Mouse (Mus musculus) C2C12 (cell line): ENCODE data around the gene Slc39a11. TPM values are rescaled to one million over a fixed set of nuclear protein-coding genes. Genes with fewer than 3 reads are reported as not detected.

Experiments
- H3K27me3 ChIP-seq: one replicate; pipeline ENCODE4 v1.6.1; 2011; ENCODE audit not compliant: control insufficient read depth, insufficient read depth, insufficient read length
- H3K36me3 ChIP-seq: one replicate; pipeline ENCODE4 v1.6.1; 2011; ENCODE audit not compliant: control insufficient read depth, insufficient read depth
- H3K4me3 ChIP-seq: one replicate; pipeline ENCODE4 v1.5.1; 2011; ENCODE audit warnings: mild to moderate bottlenecking, control low read depth; ENCODE audit not compliant: poor library complexity, insufficient read depth, severe bottlenecking
- H3K79me2 ChIP-seq: one replicate; pipeline ENCODE4 v1.6.1; 2011; ENCODE audit not compliant: control insufficient read depth, insufficient read depth
- H3K79me3 ChIP-seq: one replicate; pipeline ENCODE4 v1.6.1; 2011; ENCODE audit warnings: low read depth, control low read depth
- H3ac ChIP-seq: one replicate; pipeline ENCODE3; 2011; ENCODE audit warnings: low read depth; ENCODE audit not compliant: control insufficient read depth, insufficient read length
- CEBPB ChIP-seq: IDR thresholded peaks from one replicate; pipeline ENCODE4 v1.6.1; 2011; ENCODE audit warnings: low read depth, mild to moderate bottlenecking, control low read depth, moderate library complexity
- CTCF ChIP-seq: IDR thresholded peaks from one replicate; pipeline ENCODE4 v1.5.1; 2011; ENCODE audit not compliant: control insufficient read depth, insufficient read depth, insufficient read length
- FOSL1 ChIP-seq: IDR thresholded peaks from one replicate; pipeline ENCODE4 v1.8.0; 2011; ENCODE audit warnings: mild to moderate bottlenecking, low read length; ENCODE audit not compliant: poor library complexity, insufficient read depth, severe bottlenecking
- MAX ChIP-seq: IDR thresholded peaks from one replicate; pipeline ENCODE4 v1.6.1; 2011; ENCODE audit warnings: mild to moderate bottlenecking, control low read depth
- MYOD1 ChIP-seq: IDR thresholded peaks from one replicate; pipeline ENCODE4 v1.6.1; 2011; ENCODE audit warnings: low read depth; ENCODE audit not compliant: control insufficient read depth, insufficient read length
- MYOG ChIP-seq: IDR thresholded peaks from one replicate; pipeline ENCODE4 v1.6.1; 2011; ENCODE audit not compliant: control insufficient read depth, insufficient read length; ENCODE audit errors: extremely low read depth
- USF1 ChIP-seq: IDR thresholded peaks from one replicate; pipeline ENCODE4 v1.6.1; 2011; ENCODE audit warnings: low read depth, mild to moderate bottlenecking, control low read depth, moderate library complexity
- polyA plus RNA-seq: library from polyadenylated mRNA; unstranded; fragments of >200 nt; fragmentation: generic; extraction: Trizol; gene quantifications from one replicate; pipeline ENCODE4 v1.2.1, GENCODE M21; 2012; ENCODE audit warnings: missing spikeins

Gene Slc39a11
- polyA plus RNA-seq, 1 experiment = 10.0 TPM

DNA sequence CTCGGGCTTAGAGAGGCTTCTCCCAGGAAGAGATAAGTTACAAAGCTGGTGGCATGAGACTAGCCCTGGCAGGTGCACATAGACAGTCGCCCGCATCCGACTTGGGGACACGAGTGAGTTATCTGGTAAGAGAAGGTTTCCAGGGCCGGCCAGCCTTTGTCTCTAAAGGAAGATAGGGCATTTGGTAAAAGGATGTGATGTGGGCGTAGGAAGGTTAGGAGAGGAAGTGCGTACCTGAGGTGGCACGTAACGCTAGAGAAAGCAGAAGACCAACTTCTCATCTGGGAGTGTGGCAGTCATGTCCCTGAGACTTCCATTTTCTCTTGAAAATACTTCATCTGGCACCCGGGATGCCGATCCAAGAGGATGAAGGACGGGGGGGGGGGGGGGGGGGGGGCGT is 441.9 kb downstream of the Slc39a11 start:
- no peak overlapping the region for H3K4me3 ChIP-seq
- no peak overlapping the region for H3ac ChIP-seq
- no peaks in the 10 kb centered on the region for H3K27me3 ChIP-seq
- TF ChIP-seq CEBPB (no peak), MYOG (no peak), USF1 (no peak), CTCF (no peak), MAX (no peak), FOSL1 (no peak), MYOD1 (no peak)
- H3K79me3 ChIP-seq = no peaks in the 10 kb centered on the region
- no peaks in the 10 kb centered on the region for H3K79me2 ChIP-seq
- no peaks in the 10 kb centered on the region for H3K36me3 ChIP-seq

DNA sequence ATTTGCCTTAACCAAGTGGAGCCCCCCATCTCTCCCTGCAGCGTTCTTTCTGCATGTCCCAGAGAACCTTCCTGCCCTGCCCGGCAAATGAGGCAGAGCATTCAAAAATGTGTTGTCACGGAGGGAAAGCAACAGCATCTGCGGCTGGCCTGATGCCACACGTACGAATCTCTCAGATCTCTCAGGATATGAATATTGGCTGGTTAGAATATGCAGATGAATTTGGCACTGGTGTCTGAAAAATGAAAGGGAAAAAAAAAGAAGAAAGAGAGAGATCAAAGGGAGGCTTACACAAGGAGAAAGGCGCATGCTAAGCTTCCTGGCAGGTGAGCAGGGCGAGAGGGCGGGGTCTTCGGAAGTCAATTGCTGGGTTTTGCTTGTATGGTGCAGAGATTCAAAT is 443.8 kb downstream of the Slc39a11 start:
- Histone ChIP-seq H3K36me3 (no peaks in the 10 kb centered on the region), H3K79me3 (no peaks in the 10 kb centered on the region), H3K79me2 (no peaks in the 10 kb centered on the region), H3ac (no peak overlapping the region), H3K4me3 (no peak overlapping the region), H3K27me3 (no peaks in the 10 kb centered on the region)
- no peak for TF ChIP-seq CTCF
- no peak for TF ChIP-seq USF1
- no peak for TF ChIP-seq CEBPB
- no peak for TF ChIP-seq MYOG
- TF ChIP-seq FOSL1 = no peak
- TF ChIP-seq MYOD1 = no peak
- TF ChIP-seq MAX = no peak

DNA sequence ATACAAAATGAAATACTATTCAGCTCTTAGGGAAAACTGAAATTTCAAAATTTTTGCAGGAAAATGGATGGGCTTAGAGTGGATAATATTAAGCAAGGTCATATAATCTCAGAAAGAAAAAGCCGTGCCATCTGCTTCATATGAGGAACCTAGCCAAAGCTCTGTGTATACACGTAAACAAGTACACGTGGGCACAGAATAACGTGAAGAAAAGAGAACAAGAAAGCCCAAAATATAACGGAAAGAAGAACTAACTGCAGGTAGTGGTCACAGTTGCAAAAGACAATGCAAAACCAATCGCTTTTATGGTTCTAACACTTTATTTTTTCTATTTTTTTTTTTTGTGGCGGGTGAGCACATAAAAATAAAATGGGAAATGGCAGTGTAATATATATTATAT is 446.9 kb downstream of the Slc39a11 start:
- Histone ChIP-seq H3K36me3 (no peaks in the 10 kb centered on the region), H3ac (no peak overlapping the region), H3K4me3 (no peak overlapping the region), H3K79me3 (no peaks in the 10 kb centered on the region), H3K27me3 (no peaks in the 10 kb centered on the region), H3K79me2 (no peaks in the 10 kb centered on the region)
- TF ChIP-seq MYOD1 (no peak), CEBPB (no peak), CTCF (no peak), MYOG (no peak), USF1 (no peak), FOSL1 (no peak), MAX (no peak)

DNA sequence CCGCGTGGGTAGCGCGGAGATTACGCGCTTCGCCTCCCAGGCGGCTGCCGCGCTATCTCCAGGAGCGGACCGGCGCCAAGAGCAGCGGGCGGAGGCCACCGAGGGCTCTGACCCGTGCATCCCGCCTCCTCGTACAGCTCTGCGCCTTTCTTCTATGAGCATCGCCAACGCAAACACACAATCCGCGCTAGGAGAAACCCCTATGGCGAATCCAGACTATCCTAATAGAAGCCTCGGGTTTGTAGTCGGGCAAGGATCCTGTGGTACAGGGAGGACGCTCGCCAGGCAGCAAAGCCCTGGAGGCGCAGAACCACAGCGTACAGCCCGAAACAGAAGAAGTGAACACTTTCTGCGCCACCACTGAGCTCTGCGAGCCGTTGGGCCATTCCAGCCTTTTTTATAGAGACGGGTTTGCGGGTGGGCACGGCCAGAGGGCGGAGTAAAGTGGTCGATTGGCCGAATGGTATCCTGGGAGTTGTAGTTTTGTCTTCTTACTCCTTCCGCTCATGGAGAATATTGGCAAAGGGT is 448.3 kb downstream of the Slc39a11 start:
- no peak for TF ChIP-seq FOSL1
- TF ChIP-seq MAX = peak; percentile 19
- TF ChIP-seq MYOD1 = no peak
- Histone ChIP-seq H3ac (peak overlapping the region; percentile 56), H3K36me3 (no peaks in the 10 kb centered on the region), H3K79me2 (no peaks in the 10 kb centered on the region), H3K4me3 (peak overlapping the region; percentile 28), H3K79me3 (no peaks in the 10 kb centered on the region), H3K27me3 (no peaks in the 10 kb centered on the region)

DNA sequence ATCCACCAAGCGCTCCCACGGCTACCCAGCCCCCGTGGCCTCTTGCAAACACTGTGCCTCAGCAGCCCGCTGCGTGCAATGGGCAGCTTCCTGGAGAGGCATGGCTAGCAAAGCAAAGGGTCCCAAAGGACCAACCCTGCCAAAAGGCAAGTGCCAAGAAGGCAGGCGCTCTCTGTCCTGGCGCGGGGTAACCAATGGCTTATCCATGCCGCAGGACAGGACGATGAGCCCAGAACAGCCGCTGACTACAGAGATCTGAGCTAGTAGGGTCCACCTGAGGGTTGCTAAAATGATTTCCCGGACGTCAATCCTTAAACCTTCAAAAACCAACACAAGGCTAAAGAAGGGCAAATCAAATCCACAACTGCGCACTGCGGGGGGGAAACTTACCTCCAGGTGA is 449.0 kb downstream of the Slc39a11 start:
- TF ChIP-seq MYOG (no peak), USF1 (no peak), CEBPB (no peak), MYOD1 (no peak), FOSL1 (no peak), MAX (no peak), CTCF (no peak)
- H3K4me3 ChIP-seq = peak overlapping the region; percentile 28
- peak overlapping the region; percentile 56 for H3ac ChIP-seq
- no peaks in the 10 kb centered on the region for H3K79me3 ChIP-seq
- no peaks in the 10 kb centered on the region for H3K79me2 ChIP-seq
- H3K27me3 ChIP-seq = no peaks in the 10 kb centered on the region
- no peaks in the 10 kb centered on the region for H3K36me3 ChIP-seq

- Histone ChIP-seq H3K79me3 (no peaks in the 10 kb centered on the region), H3K79me2 (no peaks in the 10 kb centered on the region), H3K4me3 (no peak overlapping the region), H3K27me3 (no peaks in the 10 kb centered on the region), H3K36me3 (no peaks in the 10 kb centered on the region), H3ac (no peak overlapping the region)
- TF ChIP-seq CTCF (no peak), MYOD1 (no peak), CEBPB (no peak), MYOG (no peak), FOSL1 (no peak), USF1 (no peak), MAX (no peak)
Observed at GRCm38 (mm10) chr11:113198586-113198985, 451.3 kb downstream of the Slc39a11 start.
